Mouse (Mus musculus) gastrocnemius, postnatal 10 days (tissue): ENCODE data around the gene Ttc28. TPM values are rescaled to one million over a fixed set of nuclear protein-coding genes. Genes with fewer than 3 reads are reported as not detected.
A peak's percentile ranks its signal among the peaks of the same experiment; 100 is the strongest.

Experiments
- DNase-seq: peaks from one replicate; pipeline ENCODE4 v3.0.0; 2021; ENCODE audit warnings: mixed read lengths
- total RNA-seq, 2 experiments: library from RNA; stranded (reverse); gene quantifications; 2 replicates each; pipeline ENCODE4 v1.2.3; 2021

Ttc28 gene
- total RNA-seq, 2 experiments from 2014 or later, result 24.5 to 25.2 TPM

DNA sequence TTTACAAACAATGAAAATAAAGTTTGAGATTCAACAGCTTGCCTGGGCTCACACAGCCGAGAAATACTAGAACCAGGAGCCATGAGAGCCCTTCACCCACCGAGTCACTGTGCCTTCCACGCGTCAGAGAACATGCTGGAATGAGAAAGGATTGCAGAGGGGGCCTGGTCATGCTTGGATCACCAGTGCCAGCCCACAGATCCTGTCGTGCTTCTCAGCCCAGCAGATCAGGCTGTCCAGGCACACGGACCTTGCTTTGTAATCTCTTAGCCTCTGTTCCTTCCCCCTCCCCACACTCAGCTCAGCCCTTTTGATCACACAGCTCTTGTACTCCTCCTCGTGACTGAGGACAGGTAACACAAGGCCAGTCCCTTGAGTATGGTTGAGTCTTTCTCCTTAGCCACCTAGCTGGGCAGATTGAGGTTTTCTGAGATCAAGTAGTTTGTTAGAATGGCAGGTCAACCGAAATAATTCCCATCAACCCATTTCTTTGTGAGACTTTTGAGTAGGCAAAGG is 334.4 kb downstream of the Ttc28 start:
- no peak for DNase-seq

DNA sequence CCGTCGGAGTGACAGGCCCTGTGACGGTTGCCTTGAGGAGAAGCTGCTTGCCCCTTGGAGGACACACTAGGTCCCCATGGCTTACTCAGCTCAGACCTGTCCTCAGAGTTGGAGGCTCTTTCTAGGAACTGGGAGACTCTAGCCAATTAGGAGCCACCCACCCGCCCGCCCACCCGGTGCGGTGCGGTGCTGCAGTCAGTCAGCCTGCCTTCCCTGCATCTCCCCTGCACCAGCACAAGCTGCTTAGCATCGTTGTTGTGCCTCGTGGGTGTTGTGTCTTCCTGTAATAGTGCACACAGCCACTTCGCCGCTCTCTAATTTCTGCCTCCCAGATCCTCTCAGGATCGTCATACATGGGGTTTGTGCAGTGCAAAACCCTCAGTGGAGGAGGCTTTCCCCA is 335.3 kb downstream of the Ttc28 start:
- DNase-seq, result no peak

DNA sequence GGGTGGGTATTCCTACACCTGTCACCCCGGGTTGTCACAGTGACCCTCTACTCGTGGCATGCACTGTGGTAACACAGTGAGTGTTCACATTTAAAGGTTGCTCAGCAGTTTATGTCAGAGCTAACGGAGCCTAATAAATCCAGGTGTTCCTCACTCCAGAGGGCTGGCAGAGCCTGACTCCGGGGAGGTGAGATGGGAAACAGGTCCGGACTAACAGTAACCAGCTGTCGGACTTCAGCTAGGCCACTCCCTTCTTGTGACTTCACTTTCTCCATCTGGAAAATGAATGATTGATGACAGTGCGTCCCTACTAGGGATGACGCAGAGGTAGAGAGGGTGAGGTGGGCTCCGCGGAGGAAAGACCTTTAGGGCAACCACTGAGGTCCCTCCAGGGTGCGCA is 336.1 kb downstream of the Ttc28 start:
- DNase-seq, result no peak

DNA sequence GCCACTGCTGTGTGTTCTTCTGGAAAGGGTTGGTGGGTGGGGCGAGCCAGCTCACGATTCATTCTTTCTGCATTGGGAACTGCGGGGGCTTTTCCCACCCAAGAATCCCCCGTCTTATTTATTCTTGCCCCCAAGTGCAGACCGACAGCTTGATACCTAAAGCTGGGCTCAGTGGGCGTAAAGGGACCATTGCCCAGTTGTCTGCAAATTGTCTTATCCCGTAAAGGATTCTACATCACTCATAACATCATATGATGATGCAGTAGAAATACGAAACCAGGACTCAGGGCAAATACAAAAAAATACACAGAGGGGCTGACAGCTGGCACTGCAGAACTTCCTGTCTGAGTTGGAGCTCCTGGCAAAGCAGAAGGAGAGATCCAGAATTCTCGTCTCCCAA is 336.6 kb downstream of the Ttc28 start:
- no peak for DNase-seq

DNA sequence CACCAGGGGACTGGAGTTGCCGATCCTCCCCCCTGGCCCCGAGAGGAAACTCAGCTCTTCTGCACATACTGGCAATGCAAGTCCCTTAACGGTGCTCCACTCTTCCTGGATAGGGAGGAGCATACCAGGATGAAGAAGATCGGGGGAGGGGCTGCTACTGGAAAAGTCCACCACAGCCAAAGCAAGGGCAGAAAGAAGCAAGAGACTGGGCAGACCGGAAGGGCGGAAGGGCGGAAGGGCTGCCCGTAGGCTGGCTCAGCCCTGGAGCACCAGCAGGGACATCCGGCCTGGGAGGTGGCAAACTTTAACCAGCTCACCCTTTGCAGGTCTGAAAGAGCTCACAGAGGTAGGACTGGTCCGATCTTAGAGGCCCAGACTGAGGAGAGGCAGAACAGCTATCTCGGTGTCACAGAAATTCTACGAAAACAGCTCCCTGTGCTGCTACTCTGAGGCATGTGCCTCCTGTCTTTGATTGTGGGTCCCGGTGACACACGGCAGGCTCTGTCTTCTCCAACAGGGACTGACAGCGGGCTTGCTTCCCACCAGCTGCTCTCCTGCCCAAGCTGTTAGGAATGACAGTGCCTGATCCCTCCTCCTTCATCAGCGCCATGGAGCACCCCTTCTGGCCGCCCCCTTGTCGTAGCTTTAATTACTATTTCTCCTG is 338.0 kb downstream of the Ttc28 start:
- no peak for DNase-seq

DNA sequence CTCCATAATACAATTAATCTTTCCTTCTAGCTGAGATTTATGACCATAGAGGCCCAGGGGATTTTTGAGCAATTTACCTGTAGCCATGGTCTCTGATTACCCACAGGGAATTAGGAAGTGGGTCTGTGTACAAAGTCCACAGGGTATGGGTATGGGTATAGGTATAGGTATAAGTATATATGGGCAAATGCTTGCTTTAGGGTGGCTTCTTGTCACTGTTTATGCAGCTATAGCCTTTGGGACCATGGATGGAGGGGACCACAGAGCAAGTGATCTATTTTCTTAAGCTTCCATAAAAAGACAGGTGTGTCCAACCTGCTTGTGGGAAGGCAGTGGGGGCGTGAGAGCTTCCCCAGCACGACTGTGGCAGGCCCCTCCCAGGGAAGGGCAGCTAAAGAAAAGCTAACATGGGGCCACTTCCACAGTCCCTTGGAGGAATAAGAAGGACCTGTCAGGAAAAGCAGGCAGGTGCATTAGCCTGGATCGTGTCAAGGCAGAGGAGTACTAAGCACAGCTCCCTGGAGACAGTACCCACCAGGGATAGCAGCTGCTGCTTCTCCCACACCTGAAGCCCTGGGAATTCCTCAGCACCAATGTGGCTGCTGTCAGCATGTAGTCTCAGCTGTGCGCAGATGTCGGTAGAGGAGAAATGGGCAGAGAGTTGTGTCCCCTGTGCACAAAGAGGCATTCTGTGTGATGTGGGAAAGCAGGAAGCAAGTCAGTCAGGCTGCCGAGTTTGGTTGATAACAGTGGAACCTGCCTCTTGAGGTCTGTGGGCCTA is 338.7 kb downstream of the Ttc28 start:
- no peak for DNase-seq

DNA sequence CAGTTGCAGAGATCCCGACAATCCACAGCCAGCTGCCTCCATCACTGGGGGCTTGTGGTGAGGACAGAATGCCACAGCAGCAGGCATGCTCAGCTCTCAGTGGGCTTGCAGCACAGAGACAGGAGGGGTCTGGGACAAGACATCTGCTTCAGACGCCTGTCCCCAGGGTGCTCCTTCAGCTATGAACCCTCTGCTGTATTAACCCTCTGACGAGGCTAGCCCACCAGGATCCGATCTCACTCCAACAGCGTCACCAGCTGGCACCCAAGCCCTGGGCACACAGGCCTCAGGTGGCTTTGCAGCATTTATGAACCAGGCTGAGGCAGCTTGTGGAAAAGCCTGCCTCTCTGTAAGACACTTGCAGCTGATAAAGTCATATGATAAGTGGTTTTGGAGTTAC is 339.4 kb downstream of the Ttc28 start:
- no peak for DNase-seq

DNA sequence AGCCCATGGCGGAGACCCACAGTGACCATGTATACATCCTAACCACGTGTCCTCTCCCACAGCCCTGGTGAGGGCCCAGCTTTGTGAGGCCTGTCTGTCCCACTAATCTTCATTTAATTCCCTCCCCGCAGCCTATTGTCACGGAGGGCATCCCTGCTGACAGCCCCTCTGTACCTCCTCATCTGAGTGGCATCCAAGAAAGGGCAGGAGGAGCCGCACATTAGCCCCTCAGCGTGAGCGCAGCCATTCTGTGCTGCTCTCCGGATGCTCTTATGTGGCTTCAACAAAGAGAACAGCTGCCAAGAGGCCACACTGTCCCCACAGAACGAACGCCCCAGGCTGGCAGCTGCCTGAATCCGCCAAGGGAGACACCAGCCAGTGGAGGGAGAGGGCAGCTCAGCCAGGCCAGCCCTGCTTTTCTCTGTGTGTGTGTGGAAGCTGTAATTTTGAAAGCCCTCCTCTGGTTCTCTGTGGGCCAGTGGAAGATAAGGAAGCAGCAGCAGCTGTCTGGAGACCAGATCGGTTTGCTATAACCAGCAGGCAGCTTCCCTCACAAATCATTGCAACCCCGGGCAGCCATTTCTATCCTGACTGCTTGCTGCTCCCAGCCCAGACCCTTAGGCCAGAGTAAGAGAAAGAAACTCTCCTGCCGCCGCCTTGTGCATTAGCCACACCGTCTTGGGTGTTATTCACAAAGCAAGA is 341.2 kb downstream of the Ttc28 start:
- DNase-seq, result no peak

DNA sequence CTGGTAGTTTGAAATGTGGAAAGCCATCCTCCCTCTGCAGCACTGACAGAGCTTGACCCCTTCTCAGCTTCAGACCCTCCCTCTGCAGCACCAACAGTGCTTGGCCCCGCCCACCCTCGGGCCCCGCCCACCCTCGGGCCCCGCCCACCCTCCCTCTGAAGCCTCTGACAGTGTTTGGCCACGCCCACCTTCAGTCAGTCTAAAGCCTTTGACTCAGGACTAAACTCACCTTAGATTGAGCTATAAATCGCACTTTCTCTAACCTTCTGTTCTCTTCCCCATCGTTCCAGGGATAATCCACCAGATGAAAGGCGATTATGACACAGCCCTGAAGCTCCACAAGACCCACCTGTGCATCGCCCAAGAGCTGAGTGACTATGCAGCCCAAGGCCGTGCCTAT is 343.2 kb downstream of the Ttc28 start:
- no peak for DNase-seq

DNA sequence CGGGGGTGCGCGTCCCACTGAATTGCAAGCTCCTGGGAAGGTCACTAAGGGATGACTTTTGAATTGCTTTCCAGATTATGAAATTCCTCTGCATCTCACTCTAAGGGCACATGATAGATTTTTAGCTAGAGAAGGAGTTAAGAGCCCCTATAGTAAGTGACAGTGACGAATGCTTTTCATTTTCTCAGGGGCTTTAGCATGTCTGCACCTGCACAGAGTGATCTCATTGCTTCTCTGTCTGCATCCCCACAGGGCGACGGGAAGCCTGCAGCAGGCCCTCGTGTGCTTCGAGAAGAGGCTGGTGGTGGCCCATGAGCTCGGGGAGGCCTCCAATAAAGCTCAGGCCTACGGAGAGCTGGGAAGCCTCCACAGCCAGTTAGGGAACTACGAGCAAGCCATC is 345.7 kb downstream of the Ttc28 start:
- DNase-seq, result no peak

DNA sequence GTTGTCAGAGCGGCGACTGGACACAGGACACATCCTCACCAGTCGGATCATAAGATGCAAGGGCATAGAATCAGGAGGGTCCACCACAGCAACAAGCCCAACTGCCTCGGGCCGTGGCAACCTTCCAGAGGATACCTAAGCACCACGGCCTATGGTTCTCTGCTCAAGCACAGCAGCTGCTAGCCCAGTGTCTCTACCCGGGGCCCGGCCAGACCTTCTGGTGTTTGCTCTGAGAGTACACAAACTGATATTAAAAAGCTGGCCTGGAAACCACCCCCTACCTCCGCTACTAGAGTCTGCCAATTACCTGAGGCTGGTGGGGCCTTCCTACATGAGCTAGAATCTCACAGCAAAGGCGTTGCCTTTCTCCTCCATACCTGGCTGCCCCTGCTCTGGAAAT is 346.9 kb downstream of the Ttc28 start:
- no peak for DNase-seq

DNA sequence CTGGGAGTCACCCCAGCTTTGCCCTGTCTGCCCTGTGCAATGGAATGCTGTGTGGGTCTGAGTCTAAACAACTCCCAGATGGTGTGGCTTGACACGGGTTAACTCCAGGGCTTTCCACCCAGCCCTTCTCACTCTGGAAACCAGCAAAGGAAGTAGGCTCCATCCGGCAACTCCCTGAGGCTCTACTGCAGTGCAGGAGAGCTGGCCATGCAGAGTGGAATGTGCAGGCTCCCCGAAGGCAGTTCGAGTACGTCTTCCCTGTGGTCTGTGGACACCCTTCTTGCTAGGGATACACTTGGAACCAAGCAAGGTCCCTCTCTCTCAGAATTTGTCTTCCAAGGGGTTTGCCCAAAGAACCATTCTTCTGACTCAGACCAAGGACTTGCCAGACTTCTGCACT is 348.2 kb downstream of the Ttc28 start:
- no peak for DNase-seq

DNA sequence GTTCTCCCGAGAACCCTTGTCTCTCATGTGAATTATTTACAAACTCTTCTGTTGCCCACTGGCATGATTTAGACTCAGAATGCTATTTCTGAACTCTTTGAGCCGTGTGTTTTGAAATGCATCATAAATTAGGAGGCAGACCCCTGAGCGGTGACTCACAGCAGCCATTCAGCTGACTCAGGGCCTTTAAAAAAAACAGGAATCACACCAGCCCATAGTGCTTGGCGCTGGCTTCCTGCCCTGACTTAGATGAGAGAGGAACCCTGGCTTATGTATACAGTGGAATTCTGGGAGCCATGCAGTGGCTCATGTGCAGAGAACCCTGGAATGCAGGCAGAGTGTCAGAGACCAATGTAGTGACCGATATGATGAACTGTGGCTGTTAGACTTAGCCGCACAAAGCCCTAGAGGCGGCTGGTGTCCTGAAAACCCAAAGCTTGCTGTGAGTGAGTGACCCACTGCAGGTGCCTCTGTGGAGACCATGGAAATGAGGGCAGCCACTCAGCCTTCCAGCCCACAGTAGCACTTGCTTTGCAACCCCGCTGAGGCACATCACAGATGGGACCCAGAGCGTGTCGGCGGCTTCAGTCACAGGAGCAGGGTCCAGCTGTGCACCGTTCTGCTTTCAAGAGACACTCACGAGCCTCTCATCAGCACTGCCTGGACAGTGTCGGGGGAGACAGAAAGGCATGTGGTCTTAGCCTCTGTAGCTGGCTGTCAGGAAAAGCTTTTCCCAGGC is 348.9 kb downstream of the Ttc28 start:
- DNase-seq, result no peak

DNA sequence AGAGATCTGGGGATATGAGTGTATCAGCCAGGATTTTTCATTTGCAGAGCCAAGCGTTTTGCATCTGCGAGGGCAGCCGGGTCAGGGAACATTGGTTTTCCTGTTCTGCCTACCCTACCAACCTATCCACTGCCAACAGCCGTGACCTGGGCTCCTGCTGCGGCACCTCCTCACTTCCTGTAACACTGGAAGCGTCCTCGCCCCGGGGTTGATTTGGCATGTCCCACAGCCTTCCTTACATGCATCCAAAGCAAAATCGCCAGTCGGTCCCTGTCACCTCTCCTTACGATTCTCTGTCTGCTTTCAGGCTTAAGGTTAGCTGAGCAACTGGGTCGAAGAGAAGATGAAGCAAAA is 349.4 kb downstream of the Ttc28 start:
- no peak for DNase-seq

DNA sequence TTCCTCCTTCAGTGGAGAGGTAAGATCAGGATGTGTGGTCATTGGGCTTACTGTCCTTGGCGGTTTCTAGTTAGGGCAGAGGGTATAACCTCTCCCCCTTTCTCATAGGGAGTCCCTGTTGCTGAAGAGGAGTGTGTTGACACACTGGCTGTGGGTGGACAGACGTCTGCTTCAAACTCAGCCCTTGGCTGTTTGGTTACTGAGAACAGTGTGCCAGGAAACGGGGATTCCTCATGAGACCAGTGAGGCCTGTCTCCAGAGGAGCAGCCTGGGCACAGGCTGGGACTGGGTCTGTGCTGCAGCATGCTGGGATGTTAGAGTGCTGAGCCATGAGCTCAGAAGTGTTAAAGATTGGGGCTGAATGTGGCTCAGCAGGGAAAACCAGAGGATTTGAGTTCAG is 350.1 kb downstream of the Ttc28 start:
- no peak for DNase-seq

DNA sequence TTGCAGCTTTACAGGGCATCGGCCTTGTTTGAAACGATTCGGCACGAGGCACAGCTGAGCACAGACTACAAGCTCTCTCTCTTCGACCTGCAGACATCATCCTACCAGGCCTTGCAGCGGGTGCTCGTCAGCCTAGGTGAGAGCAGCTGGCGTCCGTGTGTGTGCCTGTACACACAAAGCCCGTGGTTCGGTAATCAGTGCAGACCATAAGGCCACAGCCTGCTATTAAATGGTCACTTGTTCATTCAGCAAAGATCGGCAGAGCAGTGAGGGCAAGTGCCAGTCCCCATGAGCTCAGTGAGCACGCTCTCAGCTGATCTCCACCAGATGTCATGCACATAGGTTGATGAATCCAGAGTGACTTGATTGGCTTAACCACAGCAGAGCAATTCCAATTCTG is 351.4 kb downstream of the Ttc28 start:
- no peak for DNase-seq

DNA sequence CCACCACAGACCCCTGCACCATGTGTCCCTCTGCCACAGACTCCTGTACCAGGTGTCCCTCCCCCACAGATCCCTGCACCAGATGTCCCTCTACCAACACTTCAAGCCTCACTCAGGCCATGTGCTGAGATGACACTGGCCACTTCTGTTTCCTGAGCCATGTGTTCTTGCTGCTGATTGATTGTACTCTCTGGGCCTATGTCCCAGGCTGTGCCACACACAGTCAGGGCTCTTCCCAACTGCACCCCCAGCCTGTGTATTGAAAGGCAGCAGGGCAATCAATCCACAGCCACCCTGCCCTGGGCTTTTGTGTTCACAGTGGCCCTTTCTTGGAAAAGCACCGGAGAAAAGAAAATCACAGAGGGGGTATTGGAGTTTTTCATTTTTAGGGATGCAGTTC is 352.2 kb downstream of the Ttc28 start:
- DNase-seq, result no peak

DNA sequence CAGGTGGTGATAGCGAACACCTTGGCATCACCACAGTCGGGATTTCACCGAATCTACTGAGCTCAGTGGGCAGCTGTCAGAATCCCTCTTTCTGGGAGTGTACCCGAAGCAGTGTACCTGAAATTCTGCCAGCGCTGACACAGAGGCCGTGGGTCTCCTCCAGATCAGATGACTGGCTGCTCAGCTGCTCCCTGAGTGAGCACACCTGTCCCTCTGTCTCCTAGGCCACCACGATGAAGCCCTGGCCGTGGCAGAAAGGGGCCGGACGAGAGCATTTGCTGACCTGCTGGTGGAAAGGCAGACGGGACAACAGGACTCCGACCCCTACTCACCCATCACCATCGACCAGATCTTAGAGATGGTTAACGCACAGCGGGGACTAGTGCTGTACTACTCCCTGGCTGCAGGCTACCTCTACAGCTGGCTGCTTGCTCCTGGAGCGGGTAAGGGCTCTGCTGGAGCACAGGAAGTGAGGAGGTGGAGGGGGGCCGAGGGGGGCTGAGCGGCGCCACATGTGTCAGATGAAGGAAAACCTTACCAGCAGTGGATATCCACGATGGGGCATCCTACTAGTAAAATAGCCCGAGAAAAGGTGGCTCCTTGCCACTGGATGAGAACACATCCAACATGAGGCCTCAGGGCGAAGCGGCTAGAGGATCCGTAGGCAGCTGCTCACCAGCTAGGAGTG is 353.6 kb downstream of the Ttc28 start:
- no peak for DNase-seq

DNA sequence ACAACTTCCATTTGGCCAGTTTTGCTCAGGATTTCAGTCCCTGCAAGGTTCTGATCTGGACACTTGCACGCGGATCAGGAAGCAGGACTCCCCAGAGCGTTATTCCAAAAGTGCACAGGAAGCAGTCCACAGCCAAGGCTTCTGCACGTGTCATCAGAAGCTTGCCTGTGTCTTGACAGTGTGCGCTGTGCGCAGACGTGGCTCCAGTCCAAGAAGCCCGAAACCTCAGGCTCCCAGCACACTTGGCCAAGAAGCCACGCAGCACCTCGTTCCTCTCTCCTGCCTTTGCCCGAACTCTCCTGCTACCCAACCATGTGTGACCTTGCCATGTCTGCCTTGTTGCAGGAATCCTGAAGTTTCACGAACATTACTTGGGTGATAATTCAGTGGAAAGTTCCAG is 355.5 kb downstream of the Ttc28 start:
- DNase-seq, result peak; percentile 72

DNA sequence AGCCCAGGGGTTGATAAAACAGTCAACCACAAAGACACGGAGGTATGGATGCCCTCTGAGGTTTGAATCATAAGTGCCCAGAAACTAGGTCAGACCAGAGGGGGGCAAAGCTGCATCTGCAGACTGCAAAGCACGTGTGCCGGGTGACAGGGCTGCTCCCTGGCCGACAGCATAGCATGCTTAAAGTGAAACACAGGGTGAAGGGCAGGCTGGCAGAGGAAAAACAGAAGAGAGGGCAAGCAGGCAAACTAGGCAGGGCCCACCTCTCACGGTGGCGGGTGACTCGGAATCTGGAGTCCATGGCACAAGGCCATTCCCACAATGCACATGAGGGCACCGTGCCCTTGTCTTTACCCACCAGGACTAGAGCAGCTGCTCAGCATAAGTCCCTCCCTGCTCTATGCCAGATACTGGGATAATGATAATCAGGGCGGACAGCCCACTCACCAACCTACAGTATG is 357.6 kb downstream of the Ttc28 start:
- no peak for DNase-seq

DNA sequence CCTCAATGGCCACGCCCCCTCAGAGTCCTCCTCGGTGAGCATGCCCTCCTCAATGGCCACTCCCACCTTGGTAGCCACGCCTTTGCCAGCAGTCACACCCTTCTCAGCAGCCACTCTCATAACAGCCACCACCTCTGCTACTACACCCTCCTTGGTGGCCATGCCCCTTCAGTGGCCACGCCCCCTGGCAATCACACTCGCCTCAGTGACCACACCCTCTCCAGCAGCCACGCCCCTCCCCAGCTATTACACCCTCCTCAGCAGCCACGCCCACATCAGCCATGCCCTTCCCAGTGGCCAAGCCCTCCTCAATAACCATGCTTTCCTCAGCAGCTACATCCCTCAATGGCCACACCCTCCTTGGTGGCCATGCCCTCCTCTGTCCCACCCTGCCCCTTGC is 359.6 kb downstream of the Ttc28 start:
- DNase-seq, result no peak

DNA sequence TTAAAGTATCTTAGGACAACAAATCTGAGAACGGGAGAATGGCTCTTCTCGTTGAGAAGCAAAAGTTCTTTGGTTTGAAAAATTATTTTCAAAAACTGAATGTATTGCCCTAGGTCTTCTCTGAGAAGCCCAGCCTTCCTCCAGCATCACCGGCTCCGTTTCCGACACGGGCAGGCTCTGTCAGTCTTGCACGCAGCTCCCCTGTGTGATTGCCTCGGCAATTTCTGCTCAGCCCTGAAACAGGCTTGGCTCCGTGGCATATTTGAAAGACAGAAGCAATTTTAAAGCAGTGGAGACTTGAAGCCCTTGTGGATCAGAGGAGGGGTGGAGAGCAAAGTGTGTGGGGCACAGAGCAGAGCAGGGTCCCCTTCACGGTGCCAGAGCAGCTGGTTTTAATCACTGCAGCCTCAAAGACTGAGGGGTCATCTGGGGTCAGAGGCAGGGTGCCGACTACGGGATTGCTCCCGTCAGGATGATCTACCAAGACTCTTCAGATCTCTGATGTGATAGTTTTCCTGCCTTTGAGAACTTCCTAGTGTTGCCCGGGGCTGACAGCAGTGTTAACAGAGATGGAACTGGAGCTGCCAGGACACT is 363.9 kb downstream of the Ttc28 start:
- DNase-seq, result no peak
